Mouse (Mus musculus): ENCODE measurements around the gene Rptor.

The Rptor gene

DNA sequence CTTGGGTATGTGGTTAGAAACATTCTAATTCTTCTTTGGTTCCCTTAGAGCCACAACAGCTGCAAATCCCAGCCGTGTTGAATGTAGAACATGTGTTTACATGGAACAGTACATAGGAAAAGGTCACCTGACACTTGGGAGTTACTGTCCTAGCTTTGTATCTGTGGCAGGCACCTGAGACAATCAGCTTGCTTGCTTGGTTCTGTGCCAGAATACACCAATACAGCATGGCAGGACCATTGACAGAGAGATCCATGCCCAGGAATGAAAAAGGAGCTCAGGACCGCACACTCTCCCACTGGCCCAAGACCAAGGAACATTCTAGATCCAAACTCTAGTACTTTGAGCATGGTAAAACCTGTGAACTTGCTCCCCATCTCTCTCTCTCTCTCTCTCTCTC, 132.4 kb downstream of the Rptor start:
- no peak for DNase-seq (ENCODE audit: low spot score in 2 of 2)

DNA sequence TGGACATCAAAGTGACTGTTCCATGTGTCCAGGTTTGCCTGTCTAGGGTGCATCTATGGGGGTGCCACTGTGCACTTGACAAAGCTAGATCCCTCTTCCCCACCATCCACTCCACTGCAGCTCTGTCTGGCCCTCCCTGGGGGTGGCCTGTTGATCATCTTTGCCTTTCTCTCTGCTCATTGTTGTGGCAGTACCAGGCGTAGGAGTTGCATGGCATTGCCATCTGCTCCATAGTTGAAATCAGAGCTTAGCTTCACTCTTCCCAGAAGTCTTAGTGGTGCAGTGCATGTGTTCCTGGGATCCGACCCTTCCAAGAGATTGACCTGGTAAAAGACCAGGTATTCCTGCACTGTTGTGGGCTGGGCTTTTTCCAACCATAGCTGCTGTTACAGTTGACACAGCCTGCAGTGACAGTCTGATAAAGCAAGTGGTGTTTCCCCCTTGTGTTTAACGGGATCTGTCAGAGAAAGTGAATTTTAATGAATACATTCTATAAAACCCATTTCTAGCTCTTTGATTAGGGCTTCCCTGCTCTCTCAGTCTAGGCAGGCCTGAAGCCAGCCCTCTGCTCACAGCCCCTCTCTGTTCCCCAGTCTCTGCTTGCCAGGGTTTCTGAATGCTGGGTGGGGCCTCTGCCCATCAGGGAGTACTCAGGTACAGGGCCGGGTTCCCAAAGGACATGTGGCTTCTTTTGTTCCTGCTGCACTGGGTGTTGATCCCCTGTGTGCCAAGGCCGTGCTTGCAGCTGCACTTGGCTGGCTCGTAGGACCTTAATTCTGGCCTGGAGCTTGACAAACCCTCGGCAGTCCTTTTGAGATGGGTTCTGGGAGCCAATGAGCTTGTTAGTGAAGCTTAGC, 136.5 kb downstream of the Rptor start:
- peak; percentile 60 to 77 for DNase-seq (ENCODE audit: low spot score in 2 of 2)

DNA sequence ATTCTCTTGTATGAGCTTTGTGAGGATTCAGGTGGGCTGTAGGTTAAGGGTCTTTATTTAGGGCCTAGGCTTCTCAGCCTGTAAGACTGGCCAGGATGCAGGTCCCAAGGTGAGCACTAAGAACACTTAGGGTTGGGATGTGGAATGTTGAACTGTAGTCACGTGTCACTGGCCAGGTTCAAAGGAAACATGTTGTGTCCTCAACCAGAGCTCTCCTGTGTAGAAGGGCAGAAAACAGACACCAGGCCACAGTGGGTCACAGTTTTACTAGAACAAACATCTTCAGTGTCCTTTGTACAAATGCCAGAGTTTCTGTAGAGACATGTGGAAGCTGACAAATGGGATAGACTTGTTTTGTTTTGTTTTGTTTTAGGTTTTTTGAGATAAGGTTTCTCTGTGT, 138.7 kb downstream of the Rptor start:
- DNase-seq (ENCODE audit: low spot score in 2 of 2): no peak

DNA sequence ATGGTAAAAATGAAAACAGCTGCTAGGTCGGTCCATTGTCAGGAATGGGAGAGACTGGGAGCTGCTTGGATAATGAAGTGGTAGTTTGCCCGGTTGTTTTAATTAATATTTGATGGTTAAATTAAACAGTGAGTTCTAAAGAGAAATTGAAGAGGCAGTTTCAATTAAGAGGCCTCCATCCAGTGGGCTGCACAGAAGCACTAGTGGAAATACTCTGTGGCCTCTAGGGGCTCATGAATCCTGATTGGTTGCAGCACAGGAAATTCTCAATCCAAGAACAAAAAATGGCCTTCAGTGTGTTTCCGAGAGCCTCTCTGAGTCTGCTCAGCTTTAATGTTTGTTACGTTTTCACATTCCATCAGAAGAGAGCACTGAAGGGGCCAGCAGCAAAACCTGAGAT, 141.7 kb downstream of the Rptor start:
- no peak for DNase-seq (ENCODE audit: low spot score in 2 of 2)

DNA sequence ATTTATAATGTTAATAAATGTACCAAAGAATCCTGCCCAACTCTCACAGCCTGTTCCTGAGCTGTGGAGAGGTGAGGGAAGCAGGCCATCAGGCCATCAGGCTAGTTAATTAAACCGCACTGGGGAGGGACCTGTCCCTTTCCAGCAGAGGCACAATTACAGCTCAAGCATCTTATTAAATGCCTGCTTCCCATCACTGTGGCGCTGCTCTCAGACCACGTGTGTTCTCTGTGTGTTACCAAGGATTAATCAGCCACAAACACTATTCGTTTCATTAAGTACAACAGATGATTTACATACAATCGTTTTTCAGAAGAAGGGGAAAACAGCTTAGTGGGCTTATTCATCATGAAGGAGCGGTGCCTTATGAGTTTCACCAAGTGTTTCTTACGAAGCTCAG, 142.6 kb downstream of the Rptor start:
- no peak for DNase-seq (ENCODE audit: low spot score in 2 of 2)

DNA sequence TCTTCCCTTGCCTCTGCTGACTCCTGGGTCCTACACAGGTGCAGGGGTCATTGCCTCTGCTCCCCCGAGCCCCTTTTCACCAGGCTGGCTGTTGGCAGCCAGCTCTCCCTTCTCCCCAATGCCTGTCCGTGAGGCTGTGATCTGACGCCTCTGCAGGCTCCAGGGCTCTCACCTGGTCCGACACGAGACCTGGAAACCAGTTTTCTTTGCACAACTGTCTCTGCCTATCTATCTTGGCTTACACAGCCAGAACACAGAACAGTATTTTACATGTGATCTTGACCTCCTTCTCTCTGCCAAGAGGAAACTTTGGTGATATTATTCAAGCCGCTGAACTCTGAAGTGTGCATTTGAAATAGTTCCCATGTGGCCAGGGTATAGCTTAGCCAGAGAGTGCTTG, 151.8 kb downstream of the Rptor start:
- DNase-seq (ENCODE audit: low spot score in 2 of 2): no peak

GRCm38 (mm10) chr11:119758214-119758613, 155.5 kb downstream of the Rptor start:
- DNase-seq (ENCODE audit: low spot score in 2 of 2): no peak

- DNase-seq (ENCODE audit: low spot score in 2 of 2): peak in 1 of 2 experiments; percentile 41
Measured at GRCm38 (mm10) chr11:119758705-119759327, 156.1 kb downstream of the Rptor start.

DNA sequence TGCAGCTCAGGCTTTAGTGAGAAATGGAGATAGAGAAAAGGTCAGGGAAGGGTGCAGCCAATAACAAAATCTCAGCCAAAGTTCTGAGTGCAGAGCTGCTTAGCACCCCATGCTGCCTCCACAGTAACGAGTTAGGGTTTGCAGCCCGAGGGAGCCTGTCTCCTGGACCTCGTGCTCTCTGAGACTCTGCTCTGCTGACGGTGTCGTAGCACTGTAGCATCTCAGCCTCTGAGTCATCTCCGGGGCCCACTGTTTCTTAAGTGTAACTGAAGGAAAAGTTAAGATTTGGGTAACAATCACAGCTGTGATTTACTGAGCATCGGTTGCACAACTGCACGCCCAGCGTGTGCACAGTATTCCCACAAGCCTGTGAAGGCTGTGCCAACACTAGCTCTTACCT, 160.2 kb downstream of the Rptor start:
- no peak for DNase-seq (ENCODE audit: low spot score in 2 of 2)

GRCm38 (mm10) chr11:119766023-119766422, 163.3 kb downstream of the Rptor start:
- no peak for DNase-seq (ENCODE audit: low spot score in 2 of 2)

DNA sequence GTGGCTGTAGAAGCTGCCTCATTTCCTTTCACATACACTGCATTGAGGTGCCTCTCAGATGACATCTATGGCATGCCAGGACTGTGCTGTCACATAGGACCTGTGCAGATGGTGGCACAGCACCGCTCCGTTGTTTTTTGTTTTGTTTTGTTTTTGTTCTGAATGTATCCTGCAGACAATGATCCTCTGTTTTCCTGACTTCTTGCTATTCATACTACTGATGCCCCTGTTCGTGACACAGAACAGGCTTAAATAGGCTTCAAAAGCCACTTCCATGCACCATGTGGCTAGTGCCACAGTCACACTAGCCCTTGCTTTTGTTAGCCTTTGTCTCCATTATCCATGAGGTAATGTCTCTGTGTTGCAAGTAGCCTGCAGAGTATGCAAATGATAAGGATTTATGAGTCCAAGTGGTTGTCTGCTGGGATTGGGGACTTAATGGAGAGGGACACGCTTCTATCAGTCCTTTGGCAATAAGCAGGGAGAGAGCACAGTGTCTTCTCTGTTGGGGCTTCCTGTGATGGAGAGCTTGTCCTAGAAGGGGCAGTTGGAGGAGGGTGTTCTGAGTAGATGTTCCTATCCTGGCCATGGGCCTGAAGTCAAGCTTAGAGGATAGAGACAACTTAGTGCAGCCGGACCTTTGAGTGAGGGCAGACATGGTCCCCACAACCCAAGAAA, 164.2 kb downstream of the Rptor start:
- DNase-seq (ENCODE audit: low spot score in 2 of 2): no peak

GRCm38 (mm10) chr11:119767525-119767924, 164.8 kb downstream of the Rptor start:
- no peak for DNase-seq (ENCODE audit: low spot score in 2 of 2)

- DNase-seq (ENCODE audit: low spot score in 2 of 2): no peak
Measured at GRCm38 (mm10) chr11:119768511-119768910, 165.8 kb downstream of the Rptor start.

DNA sequence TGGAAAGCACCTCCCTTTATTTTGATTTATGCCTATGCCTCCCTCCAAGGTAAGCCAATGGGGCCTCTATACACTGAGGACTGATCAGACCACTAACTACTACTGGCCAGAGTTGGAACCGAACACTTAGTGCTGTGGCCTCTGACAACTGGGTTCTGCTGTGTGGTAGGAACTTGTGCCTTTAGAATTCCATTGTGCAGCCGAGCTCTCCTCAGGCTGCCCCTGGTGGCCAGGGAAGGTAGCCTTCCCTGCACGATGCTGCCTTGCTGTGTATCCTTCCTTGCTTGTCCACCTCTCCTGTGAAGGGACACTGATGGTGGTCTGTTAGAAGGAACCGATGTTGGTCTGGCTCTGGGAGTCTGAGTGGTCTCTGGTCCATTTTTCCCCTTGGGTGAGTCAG, 167.0 kb downstream of the Rptor start:
- DNase-seq (ENCODE audit: low spot score in 2 of 2): no peak

DNA sequence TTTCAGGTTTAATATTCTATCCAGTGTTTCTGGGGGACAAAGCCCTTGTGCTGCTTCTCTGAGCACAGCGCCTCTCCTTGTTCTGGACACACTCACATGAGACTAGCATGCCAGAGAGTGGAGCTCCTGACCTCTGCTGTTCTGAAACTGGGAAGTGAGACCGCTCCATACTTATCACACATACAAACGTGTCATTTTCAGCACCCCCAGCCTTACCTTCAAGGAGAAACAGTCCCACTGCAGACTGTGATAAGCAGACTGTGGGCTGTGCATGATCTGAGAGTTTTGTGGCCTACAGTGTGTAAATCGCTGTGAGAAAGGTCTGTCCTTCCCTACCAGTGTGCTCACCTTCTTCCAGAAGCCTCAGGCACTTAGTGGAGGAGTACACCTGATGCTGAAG, 168.3 kb downstream of the Rptor start:
- no peak for DNase-seq (ENCODE audit: low spot score in 2 of 2)

DNA sequence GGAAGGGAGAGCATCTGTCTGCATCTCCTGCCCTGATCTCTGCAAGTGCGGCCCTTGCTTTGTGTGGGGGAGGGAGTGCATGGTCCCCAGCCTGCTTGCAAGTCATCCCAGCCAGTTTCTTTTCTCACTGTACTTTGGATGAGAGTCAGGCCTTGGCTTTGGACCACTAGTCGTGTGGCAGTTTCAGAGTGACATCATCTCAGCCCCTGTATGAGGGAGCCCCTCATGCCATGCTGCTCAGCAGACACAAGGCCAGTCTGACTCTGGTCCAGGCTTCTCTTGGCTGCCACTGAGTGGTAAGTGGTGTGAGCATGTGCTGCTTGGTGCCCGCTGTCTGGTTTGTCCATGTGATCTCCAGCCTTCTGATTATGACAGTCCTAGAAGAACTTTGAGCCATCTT, 170.2 kb downstream of the Rptor start:
- DNase-seq (ENCODE audit: low spot score in 2 of 2): peak; percentile 64 to 67

- DNase-seq (ENCODE audit: low spot score in 2 of 2): no peak
Measured at GRCm38 (mm10) chr11:119775076-119775760, 172.5 kb downstream of the Rptor start.

GRCm38 (mm10) chr11:119777236-119777635, 174.5 kb downstream of the Rptor start:
- no peak for DNase-seq (ENCODE audit: low spot score in 2 of 2)

DNA sequence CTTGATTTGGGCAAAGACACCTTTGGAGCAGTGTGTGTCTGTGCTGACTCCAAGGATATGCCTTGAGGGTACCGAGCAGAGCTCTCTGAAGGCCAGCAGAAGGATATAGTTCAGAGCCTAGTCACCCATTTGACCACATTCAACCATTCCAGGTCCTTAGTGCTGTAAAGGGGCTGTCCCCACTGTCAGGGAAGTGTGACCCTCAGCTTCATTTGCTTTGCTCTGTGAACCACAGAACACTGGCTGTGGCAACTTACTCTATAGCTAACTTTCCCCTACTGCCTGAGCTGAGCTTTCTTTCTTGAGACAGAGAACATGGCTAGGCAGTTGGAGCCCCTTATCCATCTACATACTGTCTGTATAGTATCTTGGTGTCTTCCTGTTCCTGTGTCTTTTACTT, 175.2 kb downstream of the Rptor start:
- no peak for DNase-seq (ENCODE audit: low spot score in 2 of 2)

DNA sequence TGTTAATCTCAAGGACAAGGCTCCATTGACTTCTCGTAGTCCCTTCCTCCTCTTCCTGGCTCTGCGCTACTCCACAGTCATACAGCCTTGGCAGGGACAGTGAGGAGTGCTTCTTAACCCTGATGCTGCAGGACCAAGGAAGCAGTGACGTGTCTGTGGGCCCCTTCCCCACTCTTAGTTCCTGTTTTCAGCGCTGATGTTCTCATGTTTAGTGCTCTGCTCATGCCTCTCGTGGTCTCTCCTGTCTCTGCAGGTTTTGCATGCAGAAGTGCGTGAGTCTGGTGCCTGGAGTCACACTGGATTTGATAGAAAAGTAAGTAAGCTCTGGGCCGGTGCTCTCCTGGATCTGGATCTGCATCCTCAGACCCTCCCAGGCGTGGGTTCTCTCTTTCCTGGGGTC, 177.6 kb downstream of the Rptor start:
- no peak for DNase-seq (ENCODE audit: low spot score in 2 of 2)

DNA sequence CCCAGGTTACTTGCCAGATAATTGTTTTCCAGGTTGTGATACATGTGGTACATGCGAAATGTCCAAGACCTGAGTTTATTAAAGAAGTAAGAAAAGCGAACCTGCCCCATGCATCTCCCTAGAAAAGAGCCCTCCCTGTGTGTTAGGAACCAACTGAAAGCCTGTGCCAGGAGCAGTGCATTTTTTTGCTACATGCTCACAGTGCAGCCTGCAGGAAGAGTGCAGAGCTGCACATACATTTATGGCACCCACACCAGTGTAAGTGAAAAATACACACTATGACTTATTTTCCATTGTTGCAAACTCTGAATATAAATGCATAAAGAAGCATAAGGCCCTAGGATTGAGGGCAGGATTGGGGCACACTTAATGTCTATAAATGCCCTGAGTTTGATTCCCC, 178.5 kb downstream of the Rptor start:
- no peak for DNase-seq (ENCODE audit: low spot score in 2 of 2)

DNA sequence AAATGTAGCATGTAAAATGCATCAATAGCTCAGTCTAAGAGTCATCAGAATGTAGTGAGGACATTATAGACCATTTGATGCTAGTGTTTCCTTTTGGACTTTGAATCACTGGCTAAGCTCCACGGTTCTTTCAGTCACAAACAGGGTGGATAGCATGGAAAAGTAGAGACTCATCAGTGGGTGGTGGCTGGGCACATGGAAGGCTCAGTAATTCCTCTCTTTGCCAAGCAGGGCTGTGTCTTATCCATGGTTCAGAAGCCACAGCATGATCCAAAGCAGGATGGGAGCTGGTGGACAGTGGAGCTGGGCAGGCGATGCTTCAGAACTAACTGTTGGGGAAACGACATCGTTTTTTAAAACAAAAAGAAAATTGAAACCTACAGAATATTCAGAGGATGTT, 179.0 kb downstream of the Rptor start:
- DNase-seq (ENCODE audit: low spot score in 2 of 2): no peak

Data from right cerebral cortex, postnatal 10 days (tissue).